ENCODE assay signal across 26 mouse cellular contexts in the genomic region with DNA sequence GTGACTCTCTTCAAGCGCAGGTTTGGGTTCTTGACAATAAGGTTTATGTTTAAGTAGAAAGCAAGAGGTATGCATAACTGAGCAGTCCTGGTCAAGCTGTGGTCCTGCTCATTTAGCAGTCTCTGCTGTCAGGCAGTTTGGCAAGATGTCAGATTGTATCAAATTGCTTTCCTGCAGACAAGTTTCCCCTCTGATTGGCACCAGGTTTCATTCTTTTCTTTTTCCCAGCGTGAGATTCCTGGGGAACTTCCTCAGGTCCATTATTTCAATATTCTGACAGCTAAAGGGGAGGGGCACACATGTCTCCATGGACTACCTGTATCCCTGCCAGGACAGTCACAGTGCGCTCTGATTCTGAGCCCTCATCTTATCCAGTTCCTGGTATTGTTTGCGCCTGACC.
DNase-seq lines count a peak whose midpoint lies in the region; ATAC-seq lines count a peak whose summit lies in the region.
"Had no signal": no experiment of that assay in that cellular context is flagged by ENCODE, and none has a peak within 500 bp of the region (broad histone marks: within the 10 kb centered on the region; RNA-seq: fewer than 3 reads in every experiment).

No protein-coding gene starts in this region.

- peak; percentile 42 for DNase-seq in kidney, postnatal 14 days
- DNase-seq in retina, embryonic 14.5 days (ENCODE audit: low spot score) = peak; percentile 6
- DNase-seq in retina, postnatal 1 day = no peak
- peak; percentile 9 to 20 for DNase-seq in kidney, postnatal 36 days
- DNase-seq in adrenal gland, postnatal 4 days (ENCODE audit: low spot score in 2 of 2) = no peak
- DNase-seq: adrenal gland, postnatal 25 days; cerebellum, adult 11 months; cerebellum, adult 9-11 months; gastrocnemius, postnatal 14 days; heart, adult 18-20 months; heart, postnatal 14 days; layer of hippocampus, adult 9-11 months; thymus, postnatal 14 days had no signal

- H3K9ac ChIP-seq in hindbrain, embryonic 12.5 days = no peak overlapping the region
- H3K9ac ChIP-seq in hindbrain, embryonic 16.5 days (ENCODE audit: low read depth, low read length) = no peak overlapping the region
- H3K9ac ChIP-seq in kidney, embryonic 16.5 days (replicated peaks; ENCODE audit: low read length) = no peak overlapping the region
- H3K9ac ChIP-seq: embryonic facial prominence, embryonic 12.5 days; heart, embryonic 13.5 days; hindbrain, embryonic 13.5 days; limb, embryonic 15.5 days; liver, embryonic 14.5 days; lung, embryonic 15.5 days had no signal

- no peaks in the 10 kb centered on the region for H3K36me3 ChIP-seq in hindbrain, embryonic 12.5 days
- no peaks in the 10 kb centered on the region for H3K36me3 ChIP-seq in hindbrain, embryonic 16.5 days (ENCODE audit: control insufficient read depth, insufficient read depth, low read length)
- 0 out of 2 replicates have a peak, but pooled peaks cover 9% of the 10 kb centered on the region for H3K36me3 ChIP-seq in kidney, embryonic 16.5 days (ENCODE audit: insufficient read depth, low read length)
- H3K36me3 ChIP-seq: embryonic facial prominence, embryonic 12.5 days; hindbrain, embryonic 13.5 days; lung, embryonic 15.5 days had no signal

- H3K27ac ChIP-seq in hindbrain, embryonic 12.5 days = 0 out of 2 replicates have a peak overlapping the region, but pooled peaks have one; percentile 23
- H3K27ac ChIP-seq in hindbrain, embryonic 16.5 days (ENCODE audit: low read depth, low read length) = no peak overlapping the region
- H3K27ac ChIP-seq in kidney, embryonic 16.5 days (ENCODE audit: low read length) = no peak overlapping the region
- H3K27ac ChIP-seq: embryonic facial prominence, embryonic 12.5 days; heart, embryonic 13.5 days; hindbrain, embryonic 13.5 days; left cerebral cortex, adult 2 months; limb, embryonic 15.5 days; liver, embryonic 14.5 days; lung, embryonic 15.5 days; macrophage had no signal

- H3K27me3 ChIP-seq in hindbrain, embryonic 12.5 days = no peaks in the 10 kb centered on the region
- no peaks in the 10 kb centered on the region for H3K27me3 ChIP-seq in hindbrain, embryonic 16.5 days (replicated peaks; ENCODE audit: control insufficient read depth, insufficient read depth, low read length)
- no peaks in the 10 kb centered on the region for H3K27me3 ChIP-seq in kidney, embryonic 16.5 days (ENCODE audit: insufficient read depth, low read length)
- H3K27me3 ChIP-seq: embryonic facial prominence, embryonic 12.5 days; heart, embryonic 13.5 days; hindbrain, embryonic 13.5 days; limb, embryonic 15.5 days; lung, embryonic 15.5 days had no signal

- peaks cover 11% of the 10 kb centered on the region; the same call in 1 of the 2 replicates for H3K4me1 ChIP-seq in hindbrain, embryonic 12.5 days
- H3K4me1 ChIP-seq in hindbrain, embryonic 16.5 days (ENCODE audit: control insufficient read depth, insufficient read depth, low read depth, low read length) = peaks cover 16% of the 10 kb centered on the region
- 0 out of 2 replicates have a peak, but pooled peaks cover 5% of the 10 kb centered on the region for H3K4me1 ChIP-seq in kidney, embryonic 16.5 days (ENCODE audit: insufficient read depth, low read length)

- H3K4me2 ChIP-seq in hindbrain, embryonic 12.5 days (replicated peaks) = no peak overlapping the region
- H3K4me2 ChIP-seq in hindbrain, embryonic 16.5 days (ENCODE audit: low read length) = no peak overlapping the region
- no peak overlapping the region for H3K4me2 ChIP-seq in kidney, embryonic 16.5 days (replicated peaks; ENCODE audit: low read depth, low read length)
- H3K4me2 ChIP-seq: embryonic facial prominence, embryonic 12.5 days; heart, embryonic 13.5 days; hindbrain, embryonic 13.5 days; limb, embryonic 15.5 days; lung, embryonic 15.5 days had no signal

- no peak for ATAC-seq in hindbrain, embryonic 12.5 days (ENCODE audit: low FRiP score)
- ATAC-seq in hindbrain, embryonic 16.5 days = no peak
- no peak for ATAC-seq in kidney, embryonic 16.5 days (ENCODE audit: low FRiP score, low TSS enrichment)
- ATAC-seq: forebrain, embryonic 16.5 days had no signal

- H3K4me3 ChIP-seq in hindbrain, embryonic 12.5 days = no peak overlapping the region
- H3K4me3 ChIP-seq in hindbrain, embryonic 16.5 days (ENCODE audit: low read length) = no peak overlapping the region
- H3K4me3 ChIP-seq in kidney, embryonic 16.5 days (ENCODE audit: low read length) = no peak overlapping the region
- H3K4me3 ChIP-seq: embryonic facial prominence, embryonic 12.5 days; erythroblast, embryonic 14.5 days; heart, embryonic 13.5 days; hindbrain, embryonic 13.5 days; left cerebral cortex, adult 2 months; limb, embryonic 15.5 days; lung, embryonic 15.5 days had no signal

- no peaks in the 10 kb centered on the region for H3K9me3 ChIP-seq in hindbrain, embryonic 12.5 days (replicated peaks)
- no peaks in the 10 kb centered on the region for H3K9me3 ChIP-seq in hindbrain, embryonic 16.5 days (ENCODE audit: control insufficient read depth, low read length)
- no peaks in the 10 kb centered on the region for H3K9me3 ChIP-seq in kidney, embryonic 16.5 days (ENCODE audit: low read length)
- H3K9me3 ChIP-seq: embryonic facial prominence, embryonic 12.5 days; heart, embryonic 13.5 days; hindbrain, embryonic 13.5 days; limb, embryonic 15.5 days; lung, embryonic 15.5 days had no signal

- 66% methylated on average over 4 of the region's 4 CpGs for WGBS in hindbrain, embryonic 12.5 days
- WGBS in hindbrain, embryonic 16.5 days = 47% methylated on average over 4 of the region's 4 CpGs
- 64% methylated on average over 4 of the region's 4 CpGs for WGBS in kidney, embryonic 16.5 days

Comparison
In these comparisons a context has a peak if more than half of its experiments do, and no peak if none do; other contexts are left out.
1. DNase-seq: peak in kidney, postnatal 14 days (single experiment), retina, embryonic 14.5 days (single experiment) and kidney, postnatal 36 days (2 of 2); none in retina, postnatal 1 day (single experiment) and adrenal gland, postnatal 4 days (0 of 2).